Mouse (Mus musculus): ENCODE results near the gene Ms4a10. TPM values are rescaled to one million over a fixed set of nuclear protein-coding genes. Genes with fewer than 3 reads are reported as not detected.

Ms4a10 gene
- polyA plus RNA-seq, 1 experiment, result not detected

- H3K4me3 ChIP-seq (ENCODE audit: insufficient read depth, low read depth, low read length), result no peak overlapping the region
- no peaks in the 10 kb centered on the region for H3K4me1 ChIP-seq (ENCODE audit: control insufficient read depth, insufficient read depth, insufficient read length, low read length)
- H3K27ac ChIP-seq (replicated peaks; ENCODE audit: low read depth, low read length), result no peak overlapping the region
These were observed 1.8 kb upstream of the Ms4a10 start for GRCm38 (mm10) chr19:10976318-10976717.

- H3K4me1 ChIP-seq (ENCODE audit: control insufficient read depth, insufficient read depth, insufficient read length, low read length), result no peaks in the 10 kb centered on the region
- no peak overlapping the region for H3K27ac ChIP-seq (replicated peaks; ENCODE audit: low read depth, low read length)
- H3K4me3 ChIP-seq (ENCODE audit: insufficient read depth, low read depth, low read length), result no peak overlapping the region
These were observed 717 bp upstream of the Ms4a10 start for GRCm38 (mm10) chr19:10975187-10975586.

GRCm38 (mm10) chr19:10973187-10973586 is 1.3 kb downstream of the Ms4a10 start:
- no peak overlapping the region for H3K27ac ChIP-seq (replicated peaks; ENCODE audit: low read depth, low read length)
- H3K4me1 ChIP-seq (ENCODE audit: control insufficient read depth, insufficient read depth, insufficient read length, low read length), result no peaks in the 10 kb centered on the region
- no peak overlapping the region for H3K4me3 ChIP-seq (ENCODE audit: insufficient read depth, low read depth, low read length)

- Histone ChIP-seq H3K4me3 (ENCODE audit: insufficient read depth, low read depth, low read length) (no peak overlapping the region), H3K4me1 (ENCODE audit: control insufficient read depth, insufficient read depth, insufficient read length, low read length) (no peaks in the 10 kb centered on the region), H3K27ac (replicated peaks; ENCODE audit: low read depth, low read length) (no peak overlapping the region)
These were observed 1.8 kb downstream of the Ms4a10 start for GRCm38 (mm10) chr19:10972660-10973059.

GRCm38 (mm10) chr19:10970457-10970856 is 4.0 kb downstream of the Ms4a10 start:
- no peak overlapping the region for H3K27ac ChIP-seq (replicated peaks; ENCODE audit: low read depth, low read length)

GRCm38 (mm10) chr19:10968578-10968977 is 5.9 kb downstream of the Ms4a10 start:
- Histone ChIP-seq H3K27ac (replicated peaks; ENCODE audit: low read depth, low read length) (no peak overlapping the region), H3K4me3 (ENCODE audit: insufficient read depth, low read depth, low read length) (no peak overlapping the region), H3K4me1 (ENCODE audit: control insufficient read depth, insufficient read depth, insufficient read length, low read length) (no peaks in the 10 kb centered on the region)

More at GRCm38 (mm10) chr19:10970457-10970856, 4.0 kb downstream of the Ms4a10 start:
- Histone ChIP-seq H3K4me1 (ENCODE audit: control insufficient read depth, insufficient read depth, insufficient read length, low read length) (no peaks in the 10 kb centered on the region), H3K4me3 (ENCODE audit: insufficient read depth, low read depth, low read length) (no peak overlapping the region)

GRCm38 (mm10) chr19:10965721-10966120 is 8.7 kb downstream of the Ms4a10 start:
- Histone ChIP-seq H3K4me1 (ENCODE audit: control insufficient read depth, insufficient read depth, insufficient read length, low read length) (no peaks in the 10 kb centered on the region), H3K27ac (replicated peaks; ENCODE audit: low read depth, low read length) (no peak overlapping the region), H3K4me3 (ENCODE audit: insufficient read depth, low read depth, low read length) (no peak overlapping the region)

GRCm38 (mm10) chr19:10959978-10960346 is 14.5 kb downstream of the Ms4a10 start:
- Histone ChIP-seq H3K27ac (replicated peaks; ENCODE audit: low read depth, low read length) (no peak overlapping the region), H3K4me1 (ENCODE audit: control insufficient read depth, insufficient read depth, insufficient read length, low read length) (no peaks in the 10 kb centered on the region), H3K4me3 (ENCODE audit: insufficient read depth, low read depth, low read length) (no peak overlapping the region)

GRCm38 (mm10) chr19:10959085-10959977 is 15.1 kb downstream of the Ms4a10 start:
- no peak overlapping the region for H3K4me3 ChIP-seq (ENCODE audit: insufficient read depth, low read depth, low read length)
- H3K4me1 ChIP-seq (ENCODE audit: control insufficient read depth, insufficient read depth, insufficient read length, low read length), result no peaks in the 10 kb centered on the region
- no peak overlapping the region for H3K27ac ChIP-seq (replicated peaks; ENCODE audit: low read depth, low read length)

GRCm38 (mm10) chr19:10952021-10952939 is 22.2 kb downstream of the Ms4a10 start:
- no peak overlapping the region for H3K27ac ChIP-seq (replicated peaks; ENCODE audit: low read depth, low read length)
- H3K4me1 ChIP-seq (ENCODE audit: control insufficient read depth, insufficient read depth, insufficient read length, low read length), result 0 out of 2 replicates have a peak, but pooled peaks cover 7% of the 10 kb centered on the region
- no peak overlapping the region for H3K4me3 ChIP-seq (ENCODE audit: insufficient read depth, low read depth, low read length)

GRCm38 (mm10) chr19:10949558-10949957 is 24.9 kb downstream of the Ms4a10 start:
- Histone ChIP-seq H3K27ac (replicated peaks; ENCODE audit: low read depth, low read length) (no peak overlapping the region), H3K4me3 (ENCODE audit: insufficient read depth, low read depth, low read length) (peak overlapping the region; percentile 48), H3K4me1 (ENCODE audit: control insufficient read depth, insufficient read depth, insufficient read length, low read length) (0 out of 2 replicates have a peak, but pooled peaks cover 7% of the 10 kb centered on the region)

- 0 out of 2 replicates have a peak within 1 kb of the TSS, but pooled peaks have one; percentile 30 for H3K27ac ChIP-seq (replicated peaks; ENCODE audit: low read depth, low read length)
- peak within 1 kb of the TSS; percentile 94 for H3K4me3 ChIP-seq (ENCODE audit: insufficient read depth, low read depth, low read length)
- 0 out of 2 replicates have a peak, but pooled peaks cover 7% of the 10 kb centered on the region for H3K4me1 ChIP-seq (ENCODE audit: control insufficient read depth, insufficient read depth, insufficient read length, low read length)
These were observed 25.4 kb downstream of the Ms4a10 start, which contains the start of gene Ccdc86 for GRCm38 (mm10) chr19:10949112-10949511. Gene Ccdc86, minus strand, starts transcription at chr19:10949266.

- H3K27ac ChIP-seq (replicated peaks; ENCODE audit: low read depth, low read length), result no peak overlapping the region
These were observed 26.1 kb downstream of the Ms4a10 start for GRCm38 (mm10) chr19:10948416-10948815.

GRCm38 (mm10) chr19:10947219-10947618 is 27.3 kb downstream of the Ms4a10 start:
- Histone ChIP-seq H3K4me1 (ENCODE audit: control insufficient read depth, insufficient read depth, insufficient read length, low read length) (0 out of 2 replicates have a peak, but pooled peaks cover 7% of the 10 kb centered on the region), H3K4me3 (ENCODE audit: insufficient read depth, low read depth, low read length) (peak overlapping the region; percentile 5; the same call in 1 of the 2 replicates), H3K27ac (replicated peaks; ENCODE audit: low read depth, low read length) (no peak overlapping the region)

More at GRCm38 (mm10) chr19:10948416-10948815, 26.1 kb downstream of the Ms4a10 start:
- peak overlapping the region; percentile 94 for H3K4me3 ChIP-seq (ENCODE audit: insufficient read depth, low read depth, low read length)
- 0 out of 2 replicates have a peak, but pooled peaks cover 7% of the 10 kb centered on the region for H3K4me1 ChIP-seq (ENCODE audit: control insufficient read depth, insufficient read depth, insufficient read length, low read length)

- Histone ChIP-seq H3K4me1 (ENCODE audit: control insufficient read depth, insufficient read depth, insufficient read length, low read length) (0 out of 2 replicates have a peak, but pooled peaks cover 7% of the 10 kb centered on the region), H3K4me3 (ENCODE audit: insufficient read depth, low read depth, low read length) (no peak overlapping the region), H3K27ac (replicated peaks; ENCODE audit: low read depth, low read length) (no peak overlapping the region)
These were observed 28.0 kb downstream of the Ms4a10 start for GRCm38 (mm10) chr19:10946506-10946905.

All from brown adipose tissue, adult 24 weeks (tissue).